Mouse (Mus musculus): ENCODE measurements around the gene Zfp946.

Zfp946 gene

DNA sequence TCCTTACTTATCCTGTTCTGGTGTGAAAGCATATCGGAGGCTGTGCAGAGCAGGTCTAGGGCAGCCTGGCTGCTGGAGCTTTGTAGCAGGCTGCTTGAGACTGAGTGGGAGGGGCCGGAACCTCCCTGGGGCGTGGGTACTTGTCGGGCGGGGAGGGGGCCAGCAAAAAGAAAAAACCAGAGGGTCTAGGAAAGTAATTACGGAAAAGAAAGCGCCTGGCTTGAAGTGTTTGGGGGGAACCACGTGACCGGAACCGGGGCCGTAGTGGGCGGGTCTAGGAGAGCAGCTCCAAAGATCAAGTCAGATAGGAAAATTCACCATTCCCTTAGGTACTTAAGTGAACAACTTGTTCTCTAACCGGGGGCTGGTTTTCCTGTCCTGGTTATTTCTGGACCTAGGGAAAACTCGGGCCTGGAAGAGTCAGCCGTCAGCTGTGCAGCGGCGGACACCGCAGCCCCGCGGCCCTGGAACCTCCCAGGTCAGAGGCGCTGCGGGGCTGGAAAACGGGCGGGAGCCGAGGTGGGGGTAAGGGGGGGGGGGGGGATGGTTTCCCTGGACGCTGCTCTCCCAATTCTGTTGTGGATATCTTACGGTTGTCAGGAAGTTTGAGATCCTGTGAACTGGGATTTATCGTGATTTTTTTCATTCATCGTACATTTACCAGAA, at the start of gene Zfp946:
Gene Zfp946, plus strand, starts transcription at position 271 of the 666 bp plus-strand sequence.
- DNase-seq: peak; percentile 51

GRCm38 (mm10) chr17:22410756-22411155, 13.3 kb upstream of the Zfp946 start:
- DNase-seq: no peak

DNA sequence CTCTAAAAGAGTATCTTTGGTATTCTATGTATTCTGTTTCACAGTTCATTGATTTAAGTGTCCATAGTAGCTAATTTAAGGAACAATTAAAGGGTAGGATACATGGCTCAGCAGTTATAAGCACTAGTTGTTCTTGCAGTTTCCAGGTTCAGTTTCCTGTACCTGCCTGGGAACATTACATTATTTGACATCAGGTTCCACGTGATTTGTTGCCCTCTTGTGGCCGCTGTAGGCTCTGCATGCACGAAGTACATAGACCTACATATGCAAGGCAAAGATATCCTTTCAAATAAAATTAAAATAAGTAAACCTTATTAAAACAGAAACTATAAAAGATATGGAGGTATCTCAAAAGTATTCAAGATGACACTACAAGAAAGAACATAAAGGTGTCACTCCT, 6.5 kb upstream of the Zfp946 start:
- DNase-seq: peak; percentile 69

- peak; percentile 3 for DNase-seq
These were observed 773 bp downstream of the Zfp946 start for GRCm38 (mm10) chr17:22424636-22425354.

DNA sequence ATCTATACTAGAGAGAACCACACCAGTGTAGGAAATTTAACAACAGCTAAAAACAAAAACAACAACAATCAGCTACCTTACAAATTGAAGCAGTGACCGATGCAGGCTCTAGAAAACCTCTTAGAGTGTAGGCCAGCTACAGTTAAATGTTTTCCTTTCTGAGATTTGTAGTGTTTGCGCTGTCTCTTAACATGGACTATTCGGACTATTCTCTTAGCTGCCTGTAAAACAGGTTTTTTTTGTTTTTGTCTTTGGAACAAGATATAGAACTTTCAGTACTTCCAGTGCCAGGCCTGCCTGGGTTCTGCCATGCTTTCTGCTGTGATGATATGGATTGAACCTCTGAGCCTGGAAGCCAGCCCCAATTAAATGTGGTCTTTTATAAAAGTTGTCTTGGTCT, 23.7 kb downstream of the Zfp946 start:
- DNase-seq: no peak

- no peak for DNase-seq
These were observed 73.1 kb downstream of the Zfp946 start for GRCm38 (mm10) chr17:22497120-22497519.

Measured in right cerebral cortex, postnatal 14 days (tissue).